Mouse (Mus musculus) v-Abl transformed pro-B cells (cell line): ENCODE results near the gene Robo3.

Experiments
- in situ Hi-C, 2 experiments: fragments of 400-800 bp; cut with MboI; formaldehyde crosslinking; loops; one replicate each; pipeline ENCODE4 v1.15.1; 2025; ENCODE audit not compliant: unreplicated experiment in 2 of 2

Robo3 gene

DNA sequence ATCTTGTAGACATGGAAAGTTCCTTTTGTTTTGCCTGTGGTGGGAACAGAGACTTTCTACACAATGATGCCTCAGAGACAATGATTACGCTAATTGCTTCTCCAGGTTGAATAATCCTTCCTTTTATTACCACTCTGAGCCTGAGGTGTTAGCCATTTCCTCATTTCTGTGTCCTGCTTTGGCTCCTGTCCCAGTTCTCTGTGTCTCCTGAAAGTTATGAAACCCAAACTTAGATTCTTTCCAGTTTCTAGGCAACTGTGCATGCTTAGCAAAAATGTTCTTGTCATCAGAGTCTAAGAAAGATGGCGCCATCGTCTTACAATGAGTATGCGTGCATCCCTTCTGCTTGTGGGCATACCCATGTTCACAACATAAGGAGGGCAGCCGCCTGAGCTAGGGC is 57.3 kb downstream of the Robo3 start:
- in situ Hi-C loops = no loop called here

DNA sequence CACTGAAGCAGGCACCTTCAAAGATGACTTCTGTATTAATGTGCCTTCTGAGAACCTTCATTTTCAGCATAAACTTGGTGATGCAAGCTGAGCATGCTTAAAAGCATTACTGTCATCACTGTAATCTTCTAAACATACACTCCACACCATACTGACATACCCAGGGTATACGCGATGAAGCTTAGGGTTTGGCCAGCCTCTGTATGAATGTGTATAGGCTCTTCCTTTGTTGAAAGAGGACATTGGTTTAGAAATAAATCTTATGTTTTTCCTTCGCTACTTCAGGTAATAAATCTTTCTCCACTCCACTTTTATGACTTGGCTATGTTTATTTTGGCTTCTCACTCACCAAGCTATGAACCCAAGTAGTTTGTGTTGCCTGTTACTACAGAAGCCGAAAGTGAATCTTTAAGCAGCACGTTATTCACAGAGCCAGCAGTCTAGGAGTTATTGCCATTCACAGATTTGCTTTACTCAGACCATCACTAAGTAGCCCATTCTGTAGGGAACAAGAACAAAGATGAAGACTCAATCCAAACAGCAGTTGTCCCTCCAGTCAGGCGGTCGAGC is 61.7 kb downstream of the Robo3 start:
- in situ Hi-C loops = no loop called here

DNA sequence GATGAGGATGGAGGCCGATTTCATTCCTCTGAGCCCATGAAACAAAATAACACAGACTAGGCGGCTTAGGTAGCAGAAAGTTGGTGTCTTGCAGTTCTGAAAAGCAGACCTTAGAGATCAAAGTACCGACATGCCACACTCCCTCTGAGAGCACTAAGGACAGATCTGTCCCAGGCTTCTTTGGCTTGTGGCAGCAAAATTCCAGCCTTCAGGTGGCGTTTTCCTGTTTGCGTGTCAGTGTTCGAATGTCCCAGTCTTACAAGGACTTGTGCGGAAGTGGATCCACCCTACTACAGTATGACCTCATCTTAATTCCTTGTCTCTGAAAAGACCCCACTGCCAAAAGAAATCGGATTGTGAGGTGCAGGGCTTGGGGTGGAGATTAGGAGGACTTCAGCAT is 64.2 kb downstream of the Robo3 start:
- in situ Hi-C loops = no loop called here

DNA sequence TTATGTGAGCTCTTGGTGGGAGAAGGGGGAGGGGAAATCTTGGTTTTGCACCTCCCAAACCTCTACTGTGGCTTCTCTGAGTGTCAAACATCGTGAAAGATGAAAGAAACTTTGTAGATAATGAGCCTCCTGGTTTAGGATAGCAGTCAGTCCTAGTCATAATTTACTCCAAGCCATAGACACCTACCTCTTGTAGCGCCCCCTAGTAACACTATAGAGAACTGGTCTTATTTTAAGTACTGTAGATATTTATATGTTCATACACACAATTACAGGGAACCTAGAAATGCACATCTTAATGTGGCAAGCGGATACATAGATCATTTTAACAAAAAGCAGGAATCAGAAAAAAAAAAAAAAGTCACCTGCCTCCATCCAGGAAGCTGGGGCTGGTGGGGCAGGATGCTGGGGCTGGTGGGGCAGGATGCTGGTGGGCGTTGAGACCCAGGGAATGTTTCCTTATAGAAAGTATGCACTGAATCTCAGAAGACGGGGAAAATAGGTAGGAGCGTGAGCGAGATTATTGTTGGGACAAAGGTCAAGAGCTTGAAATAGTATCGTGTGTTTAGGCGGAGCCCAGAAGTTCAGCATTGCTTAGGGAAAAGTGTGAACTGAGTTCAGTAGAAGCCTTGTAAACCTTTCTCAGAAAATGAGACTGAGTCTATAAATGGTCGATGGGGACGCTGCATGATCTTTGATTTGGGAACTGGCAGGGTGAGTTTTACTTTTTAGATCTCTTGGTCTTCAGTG is 64.8 kb downstream of the Robo3 start:
- in situ Hi-C loops = no loop called here

DNA sequence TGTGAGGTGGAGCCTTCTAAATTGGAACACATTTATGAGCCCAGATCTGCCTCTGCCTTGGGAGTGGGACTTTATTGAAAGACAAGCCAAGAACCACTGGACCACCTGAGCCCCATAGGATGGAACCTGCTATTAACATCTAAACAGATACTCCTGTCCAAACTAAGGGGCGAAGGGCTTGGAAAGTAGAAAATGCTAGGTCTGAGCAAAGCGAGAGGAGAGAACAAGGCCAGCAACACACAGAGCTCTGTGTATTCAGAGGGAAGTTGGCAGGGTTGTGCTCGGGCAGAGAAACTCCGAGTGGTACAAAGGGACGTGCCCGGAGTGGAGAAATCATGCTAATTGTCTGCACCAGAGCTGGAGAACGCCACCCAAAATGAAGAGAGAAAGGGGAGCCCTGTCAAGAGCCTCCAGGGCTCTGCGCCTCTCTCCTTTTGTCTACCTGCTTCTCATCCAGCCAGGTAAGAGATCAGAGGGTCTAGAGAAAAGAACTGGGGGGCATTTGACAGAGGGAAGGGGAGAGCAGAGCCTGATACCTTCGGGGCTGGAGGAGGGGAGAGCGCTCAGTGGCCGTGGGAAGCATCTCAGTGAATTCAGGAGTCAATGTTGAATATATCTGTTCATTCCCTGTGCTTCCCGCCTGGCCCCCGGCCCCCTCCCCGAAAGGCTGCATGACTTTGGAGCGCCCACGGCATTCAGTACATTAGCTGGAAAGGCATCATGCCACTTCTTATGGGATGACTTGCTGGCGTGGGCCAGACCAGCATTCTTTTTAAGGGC is 65.6 kb downstream of the Robo3 start, which contains the start of gene Hepacam:
Hepacam (plus strand) TSS at position 51 of the 780 bp plus-strand sequence.
- in situ Hi-C loops = no loop called here

DNA sequence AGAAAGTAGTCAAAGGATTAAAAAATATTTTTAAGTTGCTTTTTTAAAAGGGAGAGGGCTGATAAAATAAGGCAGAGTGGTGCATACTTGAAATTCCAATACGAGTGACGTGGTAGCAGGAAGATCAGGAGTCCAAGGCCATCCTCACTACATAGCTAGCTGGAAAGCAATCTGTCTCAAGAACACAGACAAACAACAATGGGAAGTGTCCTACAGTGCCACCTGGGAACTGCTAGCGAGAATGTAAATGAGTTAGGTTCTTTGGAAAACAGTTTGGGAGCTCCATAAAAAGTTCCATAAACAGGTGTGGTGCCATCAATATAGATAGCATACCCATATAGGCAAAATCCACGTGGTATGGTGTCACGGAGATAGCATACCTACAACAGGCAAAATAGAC is 67.3 kb downstream of the Robo3 start:
- in situ Hi-C loops = no loop called here
